ENCODE assay signal across 28 mouse cellular contexts in genomic region chr13:21998412-21998811, GRCm38 (mm10). TPM values are rescaled to one million over a fixed set of nuclear protein-coding genes. Genes with fewer than 3 reads are reported as not detected.
DNase-seq lines count a peak whose midpoint lies in the region; ATAC-seq and TF ChIP-seq lines count a peak whose summit lies in the region.
"Had no signal": no experiment of that assay in that cellular context is flagged by ENCODE, and none has a peak within 500 bp of the region (broad histone marks: within the 10 kb centered on the region; RNA-seq: fewer than 3 reads in every experiment).

No protein-coding gene starts in this region.

- H3K9ac ChIP-seq in midbrain, embryonic 15.5 days: no peak overlapping the region
- no peak overlapping the region for H3K9ac ChIP-seq in ES-E14 (ENCODE audit: insufficient read depth, low read depth, low read length, poor library complexity, severe bottlenecking)
- no peak overlapping the region for H3K9ac ChIP-seq in liver, embryonic 12.5 days
- H3K9ac ChIP-seq: embryonic facial prominence, embryonic 13.5 days; embryonic facial prominence, embryonic 15.5 days; forebrain, embryonic 12.5 days had no signal

- H3K9me3 ChIP-seq in midbrain, embryonic 10.5 days (replicated peaks): no peaks in the 10 kb centered on the region
- H3K9me3 ChIP-seq in midbrain, embryonic 15.5 days: no peaks in the 10 kb centered on the region
- no peaks in the 10 kb centered on the region for H3K9me3 ChIP-seq in ES-E14 (ENCODE audit: control insufficient read depth, insufficient read depth, low read depth, low read length)
- H3K9me3 ChIP-seq in liver, embryonic 12.5 days (replicated peaks): no peaks in the 10 kb centered on the region
- H3K9me3 ChIP-seq: embryonic facial prominence, embryonic 13.5 days; embryonic facial prominence, embryonic 15.5 days; forebrain, embryonic 10.5 days; forebrain, embryonic 12.5 days had no signal

- no peak overlapping the region for H3K4me2 ChIP-seq in midbrain, embryonic 15.5 days
- H3K4me2 ChIP-seq in liver, embryonic 12.5 days: no peak overlapping the region
- H3K4me2 ChIP-seq: embryonic facial prominence, embryonic 15.5 days had no signal

- no peak overlapping the region for H3K27ac ChIP-seq in midbrain, embryonic 10.5 days (replicated peaks)
- no peak overlapping the region for H3K27ac ChIP-seq in midbrain, embryonic 15.5 days
- H3K27ac ChIP-seq in ES-E14 (ENCODE audit: insufficient read depth, low read depth, low read length, poor library complexity, severe bottlenecking): no peak overlapping the region
- no peak overlapping the region for H3K27ac ChIP-seq in liver, embryonic 12.5 days
- H3K27ac ChIP-seq: embryonic facial prominence, embryonic 13.5 days; embryonic facial prominence, embryonic 15.5 days; forebrain, embryonic 10.5 days; forebrain, embryonic 12.5 days had no signal

- H3K4me1 ChIP-seq in midbrain, embryonic 10.5 days: peaks cover 35% of the 10 kb centered on the region
- H3K4me1 ChIP-seq in midbrain, embryonic 15.5 days: peaks cover 12% of the 10 kb centered on the region; the same call in 1 of the 2 replicates
- peaks cover 2 to 7% of the 10 kb centered on the region in 2 experiments; a peak in 3 of 4 replicates for H3K4me1 ChIP-seq in ES-E14 (ENCODE audit: control insufficient read depth in 2 of 2, insufficient read depth in 2 of 2, low read length in 2 of 2, poor library complexity in 1 of 2)
- peaks cover 33% of the 10 kb centered on the region for H3K4me1 ChIP-seq in liver, embryonic 12.5 days

- WGBS in midbrain, embryonic 10.5 days: 18% methylated on average over 3 of the region's 3 CpGs
- WGBS in midbrain, embryonic 15.5 days: 17% methylated on average over 3 of the region's 3 CpGs
- 27% methylated on average over 3 of the region's 3 CpGs for WGBS in liver, embryonic 12.5 days (ENCODE audit: insufficient replicate concordance)

- no peak overlapping the region for H3K4me3 ChIP-seq in midbrain, embryonic 10.5 days
- no peak overlapping the region for H3K4me3 ChIP-seq in midbrain, embryonic 15.5 days
- H3K4me3 ChIP-seq in ES-E14 (ENCODE audit: insufficient read depth in 1 of 2, low read depth in 1 of 2, low read length in 2 of 2, poor library complexity in 1 of 2, severe bottlenecking in 1 of 2): no peak overlapping the region
- H3K4me3 ChIP-seq in liver, embryonic 12.5 days: no peak overlapping the region
- H3K4me3 ChIP-seq: embryonic facial prominence, embryonic 13.5 days; embryonic facial prominence, embryonic 15.5 days; erythroblast, embryonic 14.5 days had no signal

- ATAC-seq in midbrain, embryonic 15.5 days (replicated peaks): no peak
- ATAC-seq in liver, embryonic 12.5 days: no peak
- ATAC-seq: forebrain, embryonic 14.5 days; forebrain, embryonic 16.5 days; Patski had no signal

- H3K27me3 ChIP-seq in midbrain, embryonic 10.5 days (ENCODE audit: low read depth, poor library complexity, severe bottlenecking): peaks cover 96% of the 10 kb centered on the region
- peaks cover 95% of the 10 kb centered on the region for H3K27me3 ChIP-seq in midbrain, embryonic 15.5 days (replicated peaks)
- peaks cover 87% of the 10 kb centered on the region for H3K27me3 ChIP-seq in liver, embryonic 12.5 days (replicated peaks)
- H3K27me3 ChIP-seq: Patski had no signal

- no peaks in the 10 kb centered on the region for H3K36me3 ChIP-seq in midbrain, embryonic 10.5 days
- H3K36me3 ChIP-seq in midbrain, embryonic 15.5 days (replicated peaks): no peaks in the 10 kb centered on the region
- no peaks in the 10 kb centered on the region for H3K36me3 ChIP-seq in ES-E14 (ENCODE audit: control insufficient read depth, insufficient read depth, low read length, poor library complexity, severe bottlenecking)
- H3K36me3 ChIP-seq in liver, embryonic 12.5 days: no peaks in the 10 kb centered on the region
- H3K36me3 ChIP-seq: embryonic facial prominence, embryonic 13.5 days; embryonic facial prominence, embryonic 15.5 days; forebrain, embryonic 10.5 days; forebrain, embryonic 12.5 days had no signal

- peak; percentile 12 for DNase-seq in midbrain, embryonic 10.5 days (ENCODE audit: low spot score)
- DNase-seq in ES-E14 (ENCODE audit: low read depth, low spot score): no peak
- no peak for DNase-seq in kidney, adult 11 months
- DNase-seq: adrenal gland, adult 2 months; adrenal gland, postnatal 10 days; adrenal gland, postnatal 25 days; cerebellum, adult 11 months; cerebellum, adult 18-20 months; cerebellum, adult 8-10 months; cerebellum, adult 9-11 months; cerebellum, postnatal 14 days; cerebellum, postnatal 36 days; embryo, embryonic 11 days had no signal

- in situ Hi-C loops in ES-E14 (cut with MboI; ENCODE audit: low sequenced_read_pairs in 2 of 2, unreplicated experiment in 2 of 2): no loop called here

TF ChIP-seq in ES-E14, 5 proteins besides CTCF, POLR2A, EP300 and RAD21:
- TF ChIP-seq ZC3H11A (IDR thresholded peaks at IDR 0.05; ENCODE audit: borderline replicate concordance, low read depth, low read length): no peak
- TF ChIP-seq CHD2 (IDR thresholded peaks at IDR 0.05; ENCODE audit: low read depth, low read length): no peak
- peak; percentile 80 for TF ChIP-seq ZNF384 (IDR thresholded peaks at IDR 0.05; ENCODE audit: low read depth, low read length)

RNA-seq across cellular contexts. Expression of gene Prss16, which starts 11.1 kb away (rescaled TPM):
- not detected in 2 replicates for polyA plus RNA-seq in midbrain, embryonic 10.5 days (2016; fragmentation: Nextera tagmentation; extraction: Ambion mirVana)
- not detected in 2 replicates for polyA plus RNA-seq in midbrain, embryonic 15.5 days (2015; fragmentation: Nextera tagmentation; extraction: Ambion mirVana)
- 2.6 and 2.9 TPM in 2 replicates for total RNA-seq in ES-E14 (2012; rRNA removed)
- polyA plus RNA-seq in liver, embryonic 12.5 days (2016; fragmentation: Nextera tagmentation; extraction: Ambion mirVana): 0.22 and 0.33 TPM in 2 replicates
- total RNA-seq: adrenal gland, postnatal 10 days; adrenal gland, postnatal 25 days; adrenal gland, postnatal 4 days had no signal
- polyA plus RNA-seq: erythroblast, embryonic 14.5 days; forebrain, embryonic 12.5 days had no signal

RNA-seq across cellular contexts. Expression of gene Pom121l2, which starts 17.4 kb away (rescaled TPM):
- 0.11 TPM in 1 of 2 replicates, not detected in the other for polyA plus RNA-seq in midbrain, embryonic 10.5 days (2016; fragmentation: Nextera tagmentation; extraction: Ambion mirVana)
- polyA plus RNA-seq in midbrain, embryonic 15.5 days (2015; fragmentation: Nextera tagmentation; extraction: Ambion mirVana): not detected in 2 replicates
- 0.26 and 0.31 TPM in 2 replicates for total RNA-seq in ES-E14 (2012; rRNA removed)
- not detected in 2 replicates for polyA plus RNA-seq in liver, embryonic 12.5 days (2016; fragmentation: Nextera tagmentation; extraction: Ambion mirVana)
- total RNA-seq: adrenal gland, adult 2 months; adrenal gland, postnatal 10 days; adrenal gland, postnatal 25 days; adrenal gland, postnatal 4 days; common myeloid progenitor, adult 5-6 weeks had no signal
- polyA plus RNA-seq: adrenal gland, adult 2 months; C2C12; embryonic facial prominence, embryonic 11.5 days; erythroblast, embryonic 14.5 days; forebrain, embryonic 12.5 days; forebrain, embryonic 16.5 days; frontal cortex, adult 2 months; Patski had no signal

RNA-seq across cellular contexts. Expression of gene Hist1h2ah, which starts 37.0 kb away (rescaled TPM):
- 10.6 and 11.4 TPM in 2 replicates for polyA plus RNA-seq in midbrain, embryonic 10.5 days (2016; fragmentation: Nextera tagmentation; extraction: Ambion mirVana)
- 1.9 TPM in 1 of 2 replicates, not detected in the other for polyA plus RNA-seq in midbrain, embryonic 15.5 days (2015; fragmentation: Nextera tagmentation; extraction: Ambion mirVana)
- 1,543 and 2,450 TPM in 2 replicates for total RNA-seq in ES-E14 (2012; rRNA removed)
- 9.3 and 17.8 TPM in 2 replicates for polyA plus RNA-seq in liver, embryonic 12.5 days (2016; fragmentation: Nextera tagmentation; extraction: Ambion mirVana)
- polyA plus RNA-seq: forebrain, embryonic 16.5 days; frontal cortex, adult 2 months had no signal

RNA-seq across cellular contexts. Expression of gene Hist1h2bk, which starts 37.3 kb away (rescaled TPM):
- polyA plus RNA-seq in midbrain, embryonic 10.5 days (2016; fragmentation: Nextera tagmentation; extraction: Ambion mirVana): 9.4 and 9.7 TPM in 2 replicates
- 0.54 and 0.63 TPM in 2 replicates for polyA plus RNA-seq in midbrain, embryonic 15.5 days (2015; fragmentation: Nextera tagmentation; extraction: Ambion mirVana)
- 1,340 and 1,966 TPM in 2 replicates for total RNA-seq in ES-E14 (2012; rRNA removed)
- polyA plus RNA-seq in liver, embryonic 12.5 days (2016; fragmentation: Nextera tagmentation; extraction: Ambion mirVana): 4.4 and 4.8 TPM in 2 replicates

RNA-seq across cellular contexts. Expression of gene Hist1h4i, which starts 42.8 kb away (rescaled TPM):
- polyA plus RNA-seq in midbrain, embryonic 10.5 days (2016; fragmentation: Nextera tagmentation; extraction: Ambion mirVana): 51.3 and 52.5 TPM in 2 replicates
- polyA plus RNA-seq in midbrain, embryonic 15.5 days (2015; fragmentation: Nextera tagmentation; extraction: Ambion mirVana): 5.7 and 7.7 TPM in 2 replicates
- total RNA-seq in ES-E14 (2012; rRNA removed): 814 and 830 TPM in 2 replicates
- polyA plus RNA-seq in liver, embryonic 12.5 days (2016; fragmentation: Nextera tagmentation; extraction: Ambion mirVana): 44.1 and 49.4 TPM in 2 replicates
